Mouse (Mus musculus): ENCODE data around the gene Ppp1r18. TPM values are rescaled to one million over a fixed set of nuclear protein-coding genes. Genes with fewer than 3 reads are reported as not detected.
A peak's percentile ranks its signal among the peaks of the same experiment; 100 is the strongest.

The Ppp1r18 gene
- polyA plus RNA-seq, 1 experiment from 2014 or later, result 15.6 TPM

- Histone ChIP-seq H3K4me1 (replicated peaks; ENCODE audit: control insufficient read depth, insufficient read depth, low read length) (peaks cover 7% of the 10 kb centered on the region; the same call in 1 of the 2 replicates), H3K27me3 (replicated peaks; ENCODE audit: control insufficient read depth, insufficient read depth, low read length) (no peaks in the 10 kb centered on the region), H3K4me3 (ENCODE audit: low read depth, low read length) (peak overlapping the region; percentile 86), H3K9ac (ENCODE audit: low read depth, low read length) (peak overlapping the region; percentile 93), H3K9me3 (ENCODE audit: control insufficient read depth) (no peaks in the 10 kb centered on the region), H3K36me3 (ENCODE audit: control insufficient read depth, insufficient read depth) (peaks cover 4% of the 10 kb centered on the region), H3K4me2 (replicated peaks; ENCODE audit: low read depth) (peak overlapping the region; percentile 69), H3K27ac (ENCODE audit: low read depth, low read length) (peak overlapping the region; percentile 95)
- WGBS, result under 1% methylated on average over 11 of the region's 11 CpGs
- no peak for TF ChIP-seq CTCF (IDR thresholded peaks at IDR 0.05; ENCODE audit: low read depth)
- ATAC-seq, result no peak
Observed at GRCm38 (mm10) chr17:35918276-35919059, 53.1 kb downstream of the Ppp1r18 start.

GRCm38 (mm10) chr17:35919060-35919715 is 53.8 kb downstream of the Ppp1r18 start:
- Histone ChIP-seq H3K4me1 (replicated peaks; ENCODE audit: control insufficient read depth, insufficient read depth, low read length) (peaks cover 7% of the 10 kb centered on the region; the same call in 1 of the 2 replicates), H3K4me3 (ENCODE audit: low read depth, low read length) (peak overlapping the region; percentile 86), H3K36me3 (ENCODE audit: control insufficient read depth, insufficient read depth) (peaks cover 10% of the 10 kb centered on the region), H3K9me3 (ENCODE audit: control insufficient read depth) (no peaks in the 10 kb centered on the region), H3K27me3 (replicated peaks; ENCODE audit: control insufficient read depth, insufficient read depth, low read length) (no peaks in the 10 kb centered on the region), H3K9ac (ENCODE audit: low read depth, low read length) (peak overlapping the region; percentile 93), H3K4me2 (replicated peaks; ENCODE audit: low read depth) (peak overlapping the region; percentile 69), H3K27ac (ENCODE audit: low read depth, low read length) (peak overlapping the region; percentile 95)
- TF ChIP-seq CTCF (IDR thresholded peaks at IDR 0.05; ENCODE audit: low read depth), result no peak
- 10% methylated on average over 7 of the region's 7 CpGs for WGBS
- ATAC-seq, result peak; percentile 16

- H3K36me3 ChIP-seq (ENCODE audit: control insufficient read depth, insufficient read depth), result peaks cover 17% of the 10 kb centered on the region
- H3K4me1 ChIP-seq (replicated peaks; ENCODE audit: control insufficient read depth, insufficient read depth, low read length), result peaks cover 7% of the 10 kb centered on the region; the same call in 1 of the 2 replicates
- TF ChIP-seq CTCF (IDR thresholded peaks at IDR 0.05; ENCODE audit: low read depth), result no peak
- peak overlapping the region; percentile 93; the same call in 1 of the 2 replicates for H3K9ac ChIP-seq (ENCODE audit: low read depth, low read length)
- no peak for ATAC-seq
- peak overlapping the region; percentile 69 for H3K4me2 ChIP-seq (replicated peaks; ENCODE audit: low read depth)
- H3K27ac ChIP-seq (ENCODE audit: low read depth, low read length), result no peak overlapping the region
- WGBS, result 19% methylated on average over 6 of the region's 6 CpGs
- H3K9me3 ChIP-seq (ENCODE audit: control insufficient read depth), result no peaks in the 10 kb centered on the region
- no peaks in the 10 kb centered on the region for H3K27me3 ChIP-seq (replicated peaks; ENCODE audit: control insufficient read depth, insufficient read depth, low read length)
- H3K4me3 ChIP-seq (ENCODE audit: low read depth, low read length), result peak overlapping the region; percentile 27; the same call in 1 of the 2 replicates
Observed at GRCm38 (mm10) chr17:35919864-35920301, 54.5 kb downstream of the Ppp1r18 start.

DNA sequence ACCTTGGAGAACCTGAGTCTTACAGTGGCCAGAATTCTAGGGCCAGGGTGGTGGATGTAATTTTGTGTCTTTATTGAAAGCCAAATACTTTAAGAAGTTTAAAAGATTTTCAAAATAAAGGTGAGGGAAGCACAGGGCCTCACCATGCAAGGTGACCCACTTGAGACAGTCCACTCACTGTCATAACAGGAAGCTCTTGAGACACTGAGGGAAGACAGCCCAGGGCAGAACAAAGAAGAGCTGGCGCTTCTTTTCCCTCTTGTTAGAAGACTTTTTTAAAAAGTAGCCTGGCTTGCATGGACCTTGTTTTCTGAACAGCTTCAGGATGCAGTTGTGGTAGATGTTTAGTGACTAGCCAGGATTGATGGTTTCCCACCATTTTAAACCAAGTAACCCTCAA is 55.0 kb downstream of the Ppp1r18 start:
- peaks cover 22% of the 10 kb centered on the region for H3K36me3 ChIP-seq (ENCODE audit: control insufficient read depth, insufficient read depth)
- no peak for TF ChIP-seq CTCF (IDR thresholded peaks at IDR 0.05; ENCODE audit: low read depth)
- peaks cover 7% of the 10 kb centered on the region; the same call in 1 of the 2 replicates for H3K4me1 ChIP-seq (replicated peaks; ENCODE audit: control insufficient read depth, insufficient read depth, low read length)
- no peak overlapping the region for H3K27ac ChIP-seq (ENCODE audit: low read depth, low read length)
- H3K27me3 ChIP-seq (replicated peaks; ENCODE audit: control insufficient read depth, insufficient read depth, low read length), result no peaks in the 10 kb centered on the region
- H3K9me3 ChIP-seq (ENCODE audit: control insufficient read depth), result no peaks in the 10 kb centered on the region
- WGBS, result 67% methylated on average over 1 of the region's 1 CpGs
- H3K4me2 ChIP-seq (replicated peaks; ENCODE audit: low read depth), result no peak overlapping the region
- no peak overlapping the region for H3K4me3 ChIP-seq (ENCODE audit: low read depth, low read length)
- H3K9ac ChIP-seq (ENCODE audit: low read depth, low read length), result no peak overlapping the region
- no peak for ATAC-seq

GRCm38 (mm10) chr17:35920862-35921562 is 55.6 kb downstream of the Ppp1r18 start:
- H3K27ac ChIP-seq (ENCODE audit: low read depth, low read length), result peak overlapping the region; percentile 12; the same call in 1 of the 2 replicates
- peak; percentile 77 for TF ChIP-seq CTCF (IDR thresholded peaks at IDR 0.05; ENCODE audit: low read depth)
- 71% methylated on average over 5 of the region's 5 CpGs for WGBS
- no peak overlapping the region for H3K4me2 ChIP-seq (replicated peaks; ENCODE audit: low read depth)
- no peak overlapping the region for H3K9ac ChIP-seq (ENCODE audit: low read depth, low read length)
- ATAC-seq, result no peak
- peaks cover 25% of the 10 kb centered on the region for H3K36me3 ChIP-seq (ENCODE audit: control insufficient read depth, insufficient read depth)
- H3K27me3 ChIP-seq (replicated peaks; ENCODE audit: control insufficient read depth, insufficient read depth, low read length), result no peaks in the 10 kb centered on the region
- H3K4me1 ChIP-seq (replicated peaks; ENCODE audit: control insufficient read depth, insufficient read depth, low read length), result peaks cover 4% of the 10 kb centered on the region; the same call in 1 of the 2 replicates
- H3K4me3 ChIP-seq (ENCODE audit: low read depth, low read length), result no peak overlapping the region
- H3K9me3 ChIP-seq (ENCODE audit: control insufficient read depth), result no peaks in the 10 kb centered on the region

GRCm38 (mm10) chr17:35921710-35922109 is 56.3 kb downstream of the Ppp1r18 start:
- no peak overlapping the region for H3K4me2 ChIP-seq (replicated peaks; ENCODE audit: low read depth)
- H3K36me3 ChIP-seq (ENCODE audit: control insufficient read depth, insufficient read depth), result peaks cover 32% of the 10 kb centered on the region
- 83% methylated on average over 4 of the region's 4 CpGs for WGBS
- H3K27me3 ChIP-seq (replicated peaks; ENCODE audit: control insufficient read depth, insufficient read depth, low read length), result no peaks in the 10 kb centered on the region
- no peak for ATAC-seq
- H3K9me3 ChIP-seq (ENCODE audit: control insufficient read depth), result no peaks in the 10 kb centered on the region
- peaks cover 4% of the 10 kb centered on the region; the same call in 1 of the 2 replicates for H3K4me1 ChIP-seq (replicated peaks; ENCODE audit: control insufficient read depth, insufficient read depth, low read length)
- H3K27ac ChIP-seq (ENCODE audit: low read depth, low read length), result peak overlapping the region; percentile 22; the same call in 1 of the 2 replicates
- TF ChIP-seq CTCF (IDR thresholded peaks at IDR 0.05; ENCODE audit: low read depth), result no peak
- no peak overlapping the region for H3K4me3 ChIP-seq (ENCODE audit: low read depth, low read length)
- H3K9ac ChIP-seq (ENCODE audit: low read depth, low read length), result no peak overlapping the region
